Comparison of ENCODE assay signal across 15 mouse cellular contexts in genomic region chr8:116636396-116636795, GRCm38 (mm10).
"Had no signal": no experiment of that assay in that cellular context is flagged by ENCODE, and none has a peak within 500 bp of the region (broad histone marks: within the 10 kb centered on the region; RNA-seq: fewer than 3 reads in every experiment).

No protein-coding gene starts in this region.

- H3K27ac ChIP-seq: liver, embryonic 13.5 days; liver, embryonic 15.5 days; lung, embryonic 15.5 days; macrophage; midbrain, embryonic 13.5 days; midbrain, embryonic 15.5 days; neural tube, embryonic 12.5 days had no signal

- DNase-seq: liver, embryonic 13.5 days; liver, postnatal 0 days; lung, adult 2 months; lung, postnatal 14 days; right cerebral cortex, postnatal 25 days; right cerebral cortex, postnatal 4 days had no signal

- H3K27me3 ChIP-seq: liver, embryonic 13.5 days; liver, embryonic 15.5 days; lung, embryonic 15.5 days; megakaryocyte, embryonic 14.5 days; midbrain, embryonic 13.5 days; midbrain, embryonic 15.5 days; neural tube, embryonic 12.5 days had no signal

- H3K9me3 ChIP-seq: liver, embryonic 13.5 days; liver, embryonic 15.5 days; lung, embryonic 15.5 days; midbrain, embryonic 13.5 days; midbrain, embryonic 15.5 days; neural tube, embryonic 12.5 days had no signal

- H3K4me2 ChIP-seq: liver, embryonic 11.5 days; liver, embryonic 13.5 days; liver, embryonic 15.5 days; lung, embryonic 15.5 days; midbrain, embryonic 11.5 days; midbrain, embryonic 13.5 days; midbrain, embryonic 15.5 days; neural tube, embryonic 12.5 days had no signal

- H3K4me3 ChIP-seq: liver, embryonic 13.5 days; liver, embryonic 15.5 days; lung, embryonic 15.5 days; megakaryocyte, embryonic 14.5 days; midbrain, embryonic 13.5 days; midbrain, embryonic 15.5 days; neural tube, embryonic 12.5 days had no signal

- H3K9ac ChIP-seq: liver, embryonic 13.5 days; liver, embryonic 15.5 days; liver, postnatal 0 days; lung, embryonic 15.5 days; midbrain, embryonic 13.5 days; midbrain, embryonic 15.5 days; neural tube, embryonic 12.5 days had no signal

- H3K36me3 ChIP-seq: liver, embryonic 13.5 days; liver, embryonic 15.5 days; lung, embryonic 15.5 days; midbrain, embryonic 13.5 days; midbrain, embryonic 15.5 days; neural tube, embryonic 12.5 days had no signal

- H3K4me1 ChIP-seq: liver, embryonic 13.5 days; liver, embryonic 15.5 days; lung, embryonic 15.5 days; megakaryocyte, embryonic 14.5 days; midbrain, embryonic 13.5 days; midbrain, embryonic 15.5 days; neural tube, embryonic 12.5 days had no signal
